Mouse (Mus musculus): ENCODE data around the gene Hist1h2bf. TPM values are rescaled to one million over a fixed set of nuclear protein-coding genes. Genes with fewer than 3 reads are reported as not detected.

The Hist1h2bf gene
- total RNA-seq (2023) = 1,000 to 10,000 TPM; 1,042 to 1,254 TPM

DNA sequence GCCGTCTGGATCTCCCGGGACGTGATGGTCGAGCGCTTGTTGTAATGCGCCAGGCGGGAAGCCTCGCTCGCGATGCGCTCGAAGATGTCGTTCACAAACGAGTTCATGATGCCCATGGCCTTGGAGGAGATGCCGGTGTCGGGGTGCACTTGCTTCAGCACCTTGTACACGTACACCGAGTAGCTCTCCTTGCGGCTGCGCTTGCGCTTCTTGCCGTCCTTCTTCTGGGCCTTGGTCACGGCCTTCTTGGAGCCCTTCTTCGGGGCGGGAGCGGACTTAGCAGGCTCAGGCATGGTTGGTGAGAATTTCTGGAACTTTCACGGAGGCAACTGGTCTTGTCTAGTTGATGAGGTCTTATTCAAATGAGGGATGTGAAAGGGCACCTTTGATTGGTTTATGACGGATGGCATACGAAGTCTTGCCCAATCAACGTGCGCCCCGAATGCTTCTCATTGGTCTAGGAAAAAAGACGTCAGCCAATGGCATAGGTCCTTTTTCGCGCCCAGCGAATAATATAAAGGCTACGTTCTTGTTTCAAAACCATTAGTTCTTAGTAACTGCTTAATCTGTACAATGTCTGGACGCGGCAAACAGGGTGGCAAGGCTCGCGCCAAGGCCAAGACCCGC lies at the start of gene Hist1h2bf, which contains the start of gene Hist1h2ad:
TSS of gene Hist1h2bf (minus strand) at position 299 of the 627 bp plus-strand sequence.
TSS of gene Hist1h2ad (plus strand) at position 484 of the 627 bp plus-strand sequence.

DNA sequence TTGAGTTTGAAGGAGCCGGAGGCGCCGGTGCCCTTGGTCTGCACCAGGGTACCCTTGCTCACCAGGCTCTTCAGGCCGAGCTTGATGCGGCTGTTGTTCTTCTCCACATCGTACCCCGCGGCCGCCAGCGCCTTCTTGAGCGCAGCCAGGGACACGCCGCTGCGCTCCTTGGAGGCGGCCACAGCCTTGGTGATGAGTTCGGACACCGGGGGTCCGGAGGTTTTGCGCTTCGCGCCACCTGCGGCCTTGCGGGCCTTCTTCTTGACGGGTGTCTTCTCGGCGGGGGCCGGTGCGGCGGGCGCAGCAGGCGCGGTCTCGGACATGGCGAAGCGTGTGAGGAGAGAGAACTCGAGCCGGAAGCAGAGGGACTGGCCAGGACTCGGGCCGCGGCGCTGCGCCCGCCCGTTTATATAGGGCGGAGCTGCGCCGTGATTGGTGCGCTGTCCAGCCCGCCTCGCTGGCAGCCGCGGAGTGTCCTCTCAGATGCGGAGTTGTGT lies 48.2 kb upstream of the Hist1h2bf start, which contains the start of gene Hist1h1e:
TSS of gene Hist1h1e (minus strand) at position 384 of the 497 bp plus-strand sequence.

DNA sequence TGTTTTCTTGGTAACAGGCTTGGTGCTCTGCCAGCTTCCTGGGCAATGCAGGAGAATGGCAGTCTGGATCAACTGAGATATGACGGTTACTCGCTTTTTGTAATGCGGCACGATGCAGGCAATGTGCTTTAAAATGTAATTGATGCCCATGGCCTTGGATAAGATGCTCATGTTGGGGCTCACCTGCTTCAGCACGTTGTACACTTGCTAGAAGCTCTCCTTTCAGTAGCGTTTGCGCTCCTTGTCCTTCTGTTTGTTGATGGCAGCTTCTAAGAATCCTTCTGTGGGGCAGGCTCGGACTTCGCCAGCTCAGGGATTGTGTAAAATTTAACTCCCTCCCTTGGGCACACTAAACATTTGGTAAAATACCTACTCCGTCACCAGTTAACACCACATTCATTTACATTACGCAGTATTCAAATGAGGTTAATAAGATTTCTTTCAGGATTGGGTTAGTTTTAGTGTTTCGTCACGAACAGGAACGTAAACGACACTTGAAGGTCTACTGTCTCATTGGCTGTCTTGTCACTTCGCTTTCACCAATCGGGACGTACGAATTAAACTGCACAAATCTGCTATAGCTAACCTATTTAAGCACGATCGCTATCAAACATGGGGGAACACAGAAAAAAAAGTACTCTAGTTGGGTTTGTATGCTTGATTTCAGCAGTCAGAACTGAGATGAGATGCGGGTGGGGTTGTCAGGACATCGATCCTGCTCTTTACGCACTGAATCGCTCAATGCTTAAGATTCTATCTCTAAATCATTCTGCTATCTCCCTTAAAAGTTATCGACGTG lies 46.9 kb upstream of the Hist1h2bf start, which contains the start of gene Hist1h2be:
TSS of gene Hist1h2be (minus strand) at position 392 of the 799 bp plus-strand sequence.

DNA sequence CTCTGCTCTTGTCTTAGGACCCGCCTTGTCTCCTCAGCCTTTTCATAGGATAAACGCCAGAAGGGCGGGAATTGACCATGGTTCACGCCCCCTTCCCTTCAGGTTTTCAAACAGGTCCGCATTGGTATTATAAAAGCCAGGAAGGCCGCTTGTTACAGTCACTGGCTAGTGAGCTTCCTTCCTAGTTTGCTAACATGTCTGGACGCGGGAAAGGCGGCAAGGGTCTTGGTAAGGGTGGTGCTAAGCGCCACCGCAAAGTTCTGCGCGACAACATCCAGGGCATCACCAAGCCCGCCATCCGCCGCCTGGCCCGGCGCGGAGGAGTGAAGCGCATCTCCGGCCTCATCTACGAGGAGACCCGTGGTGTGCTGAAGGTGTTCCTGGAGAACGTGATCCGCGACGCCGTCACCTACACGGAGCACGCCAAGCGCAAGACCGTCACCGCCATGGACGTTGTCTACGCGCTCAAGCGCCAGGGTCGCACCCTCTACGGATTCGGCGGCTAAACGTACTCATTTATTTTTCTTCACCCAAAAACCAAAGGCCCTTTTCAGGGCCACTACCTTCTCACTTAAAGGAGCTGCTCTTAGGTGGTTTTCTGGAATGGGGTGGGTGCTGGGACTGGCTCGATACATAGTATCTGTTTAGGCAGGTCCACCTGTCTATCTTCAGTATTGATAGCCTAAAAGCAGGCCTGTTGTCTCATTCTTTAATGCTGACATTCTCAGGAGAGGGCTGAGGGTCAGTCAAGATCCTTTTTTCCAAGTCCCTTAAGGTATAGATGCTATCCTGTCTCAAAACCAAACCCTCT lies 7.6 kb upstream of the Hist1h2bf start, which contains the start of gene Hist1h4d:
TSS of gene Hist1h4d (plus strand) at position 191 of the 811 bp plus-strand sequence.

DNA sequence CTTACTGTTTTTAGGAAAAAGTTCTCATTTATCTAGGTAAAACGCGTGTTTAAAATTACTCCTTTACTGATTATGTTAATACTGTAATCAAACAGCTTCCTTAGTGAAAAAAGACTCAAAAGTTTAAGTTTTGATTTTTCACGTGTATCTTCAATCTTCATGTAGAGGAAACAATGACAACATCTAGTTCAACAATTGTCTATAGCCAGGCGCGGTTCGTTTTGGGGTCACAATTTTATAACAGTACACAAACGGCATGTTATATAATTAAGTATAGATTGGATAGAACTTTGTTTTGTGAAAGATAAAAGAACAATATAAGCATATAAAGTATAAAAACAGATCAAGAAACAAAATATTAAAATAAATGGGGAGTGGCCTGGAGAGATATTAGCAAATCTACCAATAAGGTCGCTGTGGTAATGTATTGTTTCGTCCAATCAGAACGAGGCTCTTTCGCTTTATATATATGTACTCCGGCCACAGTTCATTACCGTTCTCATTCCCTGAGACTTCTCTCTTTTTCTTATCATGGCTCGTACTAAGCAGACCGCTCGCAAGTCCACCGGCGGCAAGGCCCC lies 1.4 kb upstream of the Hist1h2bf start, which contains the start of gene Hist1h3d:
TSS of gene Hist1h3d (plus strand) at position 493 of the 581 bp plus-strand sequence.

DNA sequence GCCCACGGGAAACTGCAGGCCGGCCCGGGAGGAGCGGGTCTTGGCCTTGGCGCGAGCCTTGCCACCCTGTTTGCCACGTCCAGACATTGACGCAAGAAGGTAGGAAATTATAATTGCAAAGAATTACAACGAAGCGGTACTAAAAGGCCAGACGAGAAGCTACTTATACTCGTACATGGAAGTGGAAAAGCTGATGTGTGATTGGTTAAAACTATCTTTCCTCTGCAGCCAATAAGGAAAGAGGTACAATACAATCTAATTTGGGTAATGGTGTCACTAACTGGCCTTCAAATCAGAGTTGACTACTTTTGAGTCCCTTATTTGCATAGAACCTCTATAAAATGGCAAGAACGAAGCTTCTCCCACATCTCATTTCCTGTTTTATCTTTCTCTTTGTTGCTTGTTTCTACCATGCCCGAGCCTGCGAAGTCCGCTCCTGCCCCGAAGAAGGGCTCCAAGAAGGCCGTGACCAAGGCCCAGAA lies 2.9 kb downstream of the Hist1h2bf start, which contains the start of the genes Hist1h2ae and Hist1h2bg:
TSS of gene Hist1h2ae (minus strand) at position 199 of the 482 bp plus-strand sequence.
TSS of gene Hist1h2bg (plus strand) at position 375 of the 482 bp plus-strand sequence.

DNA sequence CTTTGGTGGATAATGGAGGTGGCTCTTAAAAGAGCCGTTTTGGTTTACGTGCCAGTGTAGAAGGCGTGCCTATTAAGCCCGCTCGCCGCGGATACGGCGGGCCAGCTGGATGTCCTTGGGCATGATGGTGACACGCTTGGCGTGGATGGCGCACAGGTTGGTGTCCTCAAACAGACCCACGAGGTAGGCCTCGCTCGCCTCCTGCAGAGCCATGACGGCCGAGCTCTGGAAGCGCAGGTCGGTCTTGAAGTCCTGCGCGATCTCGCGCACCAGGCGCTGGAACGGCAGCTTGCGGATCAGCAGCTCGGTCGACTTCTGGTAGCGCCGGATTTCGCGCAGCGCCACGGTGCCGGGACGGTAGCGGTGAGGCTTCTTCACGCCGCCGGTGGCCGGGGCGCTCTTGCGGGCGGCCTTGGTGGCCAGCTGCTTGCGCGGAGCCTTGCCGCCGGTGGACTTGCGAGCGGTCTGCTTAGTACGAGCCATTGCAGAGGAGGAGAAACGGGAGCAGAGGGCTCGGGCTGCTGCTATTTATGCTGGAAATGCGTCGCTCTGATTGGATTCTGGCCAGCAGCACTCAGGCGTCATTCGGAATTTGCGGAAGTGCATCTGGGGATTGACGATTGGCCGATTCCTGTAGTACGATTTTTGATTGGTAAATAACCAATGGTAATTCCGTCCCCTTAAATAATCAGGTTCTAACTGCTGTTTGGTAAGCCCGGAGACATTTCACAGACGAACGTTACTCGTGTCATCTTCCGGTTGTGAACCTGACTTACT lies 11.9 kb downstream of the Hist1h2bf start, which contains the start of gene Hist1h3e:
TSS of gene Hist1h3e (minus strand) at position 487 of the 777 bp plus-strand sequence.

DNA sequence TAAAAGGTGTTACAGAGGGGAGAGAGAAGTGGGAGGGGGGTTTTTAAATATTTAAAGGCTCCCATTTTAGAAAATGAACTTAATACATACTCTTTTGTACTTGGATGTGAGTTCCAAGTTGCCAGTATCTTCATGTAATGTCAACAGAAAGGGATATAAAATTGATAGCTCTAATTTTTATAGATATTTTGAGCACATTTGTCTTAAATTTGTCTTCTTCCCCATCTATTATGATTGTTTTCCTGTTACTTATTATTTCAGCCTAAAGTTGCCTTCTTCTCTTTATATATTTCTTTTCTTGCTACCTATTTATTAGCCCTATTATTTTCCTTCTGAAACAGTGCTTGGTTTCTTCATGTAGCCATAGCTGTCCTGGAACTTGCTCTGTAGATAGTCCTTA lies 21.0 kb downstream of the Hist1h2bf start, which contains the start of gene Hist1h1d:
TSS of gene Hist1h1d (plus strand) at position 301 of the 400 bp plus-strand sequence.

DNA sequence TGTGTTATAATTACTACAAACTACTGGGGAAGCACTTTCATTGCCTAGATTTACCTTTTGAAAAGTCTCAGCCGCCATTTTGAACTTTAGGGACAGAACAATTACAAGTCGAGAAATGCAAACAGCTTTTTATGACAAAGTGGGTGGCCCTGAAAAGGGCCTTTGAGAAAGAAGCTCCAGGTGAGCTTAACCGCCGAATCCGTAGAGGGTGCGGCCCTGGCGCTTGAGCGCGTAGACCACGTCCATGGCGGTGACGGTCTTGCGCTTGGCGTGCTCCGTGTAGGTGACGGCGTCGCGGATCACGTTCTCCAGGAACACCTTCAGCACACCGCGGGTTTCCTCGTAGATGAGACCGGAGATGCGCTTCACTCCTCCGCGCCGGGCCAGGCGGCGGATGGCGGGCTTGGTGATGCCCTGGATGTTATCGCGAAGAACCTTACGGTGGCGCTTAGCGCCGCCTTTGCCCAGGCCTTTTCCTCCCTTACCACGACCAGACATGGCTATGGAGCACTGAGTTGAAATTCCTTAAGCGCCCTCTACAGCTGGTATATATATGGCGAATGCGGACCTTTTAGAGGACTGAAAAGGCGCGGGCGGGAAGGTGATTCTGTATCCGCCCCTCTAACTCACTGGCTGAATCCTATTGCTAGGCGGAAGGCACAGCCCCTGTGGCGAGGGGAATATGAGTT lies 22.7 kb downstream of the Hist1h2bf start, which contains the start of gene Hist1h4f:
TSS of gene Hist1h4f (minus strand) at position 503 of the 689 bp plus-strand sequence.

DNA sequence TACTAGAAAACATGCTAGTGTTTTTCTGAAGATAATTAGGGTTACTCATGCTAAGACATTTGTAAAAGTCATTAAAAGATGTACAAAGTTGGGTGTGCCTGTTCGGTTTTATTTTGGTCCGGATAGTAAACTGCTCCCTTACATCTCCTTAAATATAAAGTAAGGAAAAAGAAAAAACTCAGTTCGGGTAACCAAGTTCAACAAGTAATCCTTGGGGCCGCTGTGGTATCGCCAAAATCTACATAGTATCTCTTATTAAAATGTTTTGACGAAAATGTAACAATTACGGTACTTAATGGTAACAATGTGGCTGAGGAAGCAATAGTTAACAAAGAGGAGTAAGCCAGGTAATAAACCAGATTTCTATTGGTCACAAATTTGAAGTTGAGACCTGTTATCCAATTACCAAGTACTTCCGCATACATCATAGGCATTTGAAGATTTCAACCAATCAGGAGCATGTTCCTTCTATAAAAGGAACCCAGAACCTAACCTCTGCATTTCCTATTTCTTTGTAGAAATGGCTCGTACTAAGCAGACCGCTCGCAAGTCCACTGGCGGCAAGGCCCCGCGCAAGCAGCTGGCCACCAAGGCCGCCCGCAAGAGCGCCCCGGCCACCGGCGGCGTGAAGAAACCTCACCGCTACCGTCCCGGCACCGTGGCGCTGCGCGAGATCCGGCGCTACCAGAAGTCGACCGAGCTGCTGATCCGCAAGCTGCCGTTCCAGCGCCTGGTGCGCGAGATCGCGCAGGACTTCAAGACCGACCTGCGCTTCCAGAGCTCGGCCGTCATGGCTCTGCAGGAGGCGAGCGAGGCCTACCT lies 29.8 kb downstream of the Hist1h2bf start, which contains the start of gene Hist1h3f:
TSS of gene Hist1h3f (plus strand) at position 88 of the 822 bp plus-strand sequence.

DNA sequence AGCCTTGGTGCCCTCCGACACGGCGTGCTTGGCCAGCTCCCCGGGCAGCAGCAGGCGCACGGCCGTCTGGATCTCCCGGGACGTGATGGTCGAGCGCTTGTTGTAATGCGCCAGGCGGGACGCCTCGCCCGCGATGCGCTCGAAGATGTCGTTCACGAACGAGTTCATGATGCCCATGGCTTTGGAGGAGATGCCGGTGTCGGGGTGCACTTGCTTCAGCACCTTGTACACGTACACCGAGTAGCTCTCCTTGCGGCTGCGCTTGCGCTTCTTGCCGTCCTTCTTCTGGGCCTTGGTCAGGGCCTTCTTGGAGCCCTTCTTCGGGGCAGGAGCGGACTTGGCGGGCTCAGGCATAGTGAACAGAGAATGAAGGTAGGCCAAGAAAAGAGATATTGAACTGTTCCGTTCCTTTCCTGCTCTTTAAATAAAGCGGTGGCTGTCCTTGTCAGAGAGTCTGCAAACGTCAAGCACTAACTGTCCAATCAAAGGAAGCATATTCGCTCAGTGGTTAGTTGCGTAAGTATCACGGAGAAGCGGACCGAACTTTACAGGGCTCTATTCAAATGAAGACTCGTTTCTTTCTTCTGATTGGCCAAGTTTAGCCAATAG lies 30.9 kb downstream of the Hist1h2bf start, which contains the start of gene Hist1h2bh:
TSS of gene Hist1h2bh (minus strand) at position 394 of the 609 bp plus-strand sequence.

DNA sequence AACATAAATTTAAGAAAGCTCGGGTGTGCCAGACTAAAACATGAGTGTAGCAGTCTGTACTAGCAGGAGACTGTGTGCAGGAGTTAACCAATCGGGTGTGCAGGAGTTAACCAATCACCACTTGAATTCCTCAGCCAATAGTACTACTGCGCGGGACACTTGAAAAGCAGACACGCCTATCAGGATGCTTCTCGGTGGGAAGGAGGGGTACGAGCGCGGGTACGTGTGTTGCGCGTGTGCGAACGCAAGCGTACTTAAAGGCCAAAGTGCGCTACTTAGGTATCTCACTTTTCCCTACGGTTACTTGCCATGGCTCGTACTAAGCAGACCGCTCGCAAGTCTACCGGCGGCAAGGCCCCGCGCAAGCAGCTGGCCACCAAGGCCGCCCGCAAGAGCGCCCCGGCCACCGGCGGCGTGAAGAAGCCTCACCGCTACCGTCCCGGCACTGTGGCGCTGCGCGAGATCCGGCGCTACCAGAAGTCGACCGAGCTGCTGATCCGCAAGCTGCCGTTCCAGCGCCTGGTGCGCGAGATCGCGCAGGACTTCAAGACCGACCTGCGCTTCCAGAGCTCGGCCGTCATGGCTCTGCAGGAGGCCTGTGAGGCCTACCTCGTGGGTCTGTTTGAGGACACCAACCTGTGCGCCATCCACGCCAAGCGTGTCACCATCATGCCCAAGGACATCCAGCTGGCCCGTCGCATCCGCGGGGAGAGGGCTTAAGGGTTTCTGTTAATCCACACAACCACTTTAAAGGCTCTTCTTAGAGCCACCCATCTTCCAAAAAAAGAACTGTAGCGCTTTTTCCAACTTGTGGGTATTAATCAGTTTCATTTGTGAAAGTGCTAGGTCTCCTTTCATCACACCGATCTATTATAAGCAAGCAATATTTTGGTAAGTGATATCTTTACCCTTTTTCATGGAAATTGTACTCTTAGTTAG lies 38.6 kb downstream of the Hist1h2bf start, which contains the start of gene Hist1h3g:
TSS of gene Hist1h3g (plus strand) at position 286 of the 939 bp plus-strand sequence.

DNA sequence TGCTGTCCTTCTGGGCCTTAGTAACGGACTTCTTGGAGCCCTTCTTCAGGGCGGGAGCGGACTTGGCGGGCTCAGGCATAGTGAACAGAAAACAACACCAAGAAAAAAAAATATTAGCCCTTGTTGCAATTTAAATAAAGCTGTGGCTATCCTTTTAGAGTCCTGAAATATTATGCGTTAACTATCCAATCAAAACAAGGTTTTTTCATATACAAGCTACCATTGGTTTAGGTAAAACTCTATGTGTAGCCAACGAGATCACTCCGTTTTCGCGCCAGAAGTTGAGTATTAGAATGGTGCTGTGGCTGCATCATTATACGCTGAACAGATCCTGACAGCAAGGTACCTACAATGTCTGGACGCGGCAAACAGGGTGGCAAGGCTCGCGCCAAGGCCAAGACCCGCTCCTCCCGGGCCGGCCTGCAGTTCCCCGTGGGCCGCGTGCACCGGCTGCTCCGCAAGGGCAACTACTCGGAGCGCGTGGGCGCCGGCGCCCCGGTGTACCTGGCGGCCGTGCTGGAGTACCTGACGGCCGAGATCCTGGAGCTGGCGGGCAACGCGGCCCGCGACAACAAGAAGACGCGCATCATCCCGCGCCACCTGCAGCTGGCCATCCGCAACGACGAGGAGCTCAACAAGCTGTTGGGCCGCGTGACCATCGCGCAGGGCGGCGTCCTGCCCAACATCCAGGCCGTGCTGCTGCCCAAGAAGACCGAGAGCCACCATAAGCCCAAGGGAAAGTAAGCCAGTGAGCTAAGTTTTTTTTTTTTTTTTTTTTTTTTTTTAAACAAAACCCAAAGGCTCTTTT lies 40.2 kb downstream of the Hist1h2bf start, which contains the start of gene Hist1h2af:
TSS of gene Hist1h2af (plus strand) at position 347 of the 808 bp plus-strand sequence.

DNA sequence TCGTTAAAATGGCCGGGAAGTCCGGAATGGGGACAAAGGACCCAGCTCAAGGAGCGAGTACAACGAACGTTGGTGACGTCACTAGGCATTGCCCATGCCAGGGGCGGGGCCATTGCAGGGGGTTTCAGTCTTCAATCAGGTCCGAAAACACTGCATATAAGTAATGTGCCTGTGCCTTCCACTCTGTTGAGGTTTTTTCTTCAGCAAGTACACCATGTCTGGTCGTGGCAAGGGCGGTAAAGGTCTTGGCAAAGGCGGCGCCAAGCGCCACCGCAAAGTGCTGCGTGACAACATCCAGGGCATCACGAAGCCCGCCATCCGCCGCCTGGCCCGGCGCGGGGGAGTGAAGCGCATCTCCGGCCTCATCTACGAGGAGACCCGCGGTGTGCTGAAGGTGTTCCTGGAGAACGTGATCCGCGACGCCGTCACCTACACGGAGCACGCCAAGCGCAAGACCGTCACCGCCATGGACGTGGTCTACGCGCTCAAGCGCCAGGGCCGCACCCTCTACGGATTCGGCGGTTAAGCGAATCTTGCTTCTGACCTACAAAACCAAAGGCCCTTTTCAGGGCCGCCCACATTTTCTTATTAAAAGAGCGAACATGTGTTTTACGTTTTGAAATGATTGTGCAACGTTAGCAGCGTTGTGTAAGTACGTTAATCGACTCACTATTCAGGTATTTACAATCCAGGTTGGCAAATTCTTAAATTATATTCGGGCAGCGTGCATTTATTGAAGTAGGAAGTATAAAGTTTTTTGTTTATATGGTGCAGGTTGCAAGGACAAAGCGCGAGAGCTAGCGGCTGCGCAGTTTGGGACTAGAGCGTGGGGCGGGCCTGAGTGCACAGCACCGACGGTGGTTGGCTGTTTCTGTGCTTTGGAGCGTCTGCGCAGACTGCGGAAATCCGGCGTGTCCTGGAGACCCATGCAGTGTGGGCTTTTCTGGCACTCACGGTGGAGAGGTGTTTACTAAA lies 42.8 kb downstream of the Hist1h2bf start, which contains the start of gene Hist1h4h:
TSS of gene Hist1h4h (plus strand) at position 150 of the 975 bp plus-strand sequence.

